Mouse (Mus musculus) A20 (cell line): ENCODE data around the gene Ccn1.

Source experiments
- DNase-seq: peaks from one replicate; pipeline ENCODE4 v3.0.0-alpha.2; 2011; ENCODE audit warnings: low read depth, low spot score

Gene Ccn1

DNA sequence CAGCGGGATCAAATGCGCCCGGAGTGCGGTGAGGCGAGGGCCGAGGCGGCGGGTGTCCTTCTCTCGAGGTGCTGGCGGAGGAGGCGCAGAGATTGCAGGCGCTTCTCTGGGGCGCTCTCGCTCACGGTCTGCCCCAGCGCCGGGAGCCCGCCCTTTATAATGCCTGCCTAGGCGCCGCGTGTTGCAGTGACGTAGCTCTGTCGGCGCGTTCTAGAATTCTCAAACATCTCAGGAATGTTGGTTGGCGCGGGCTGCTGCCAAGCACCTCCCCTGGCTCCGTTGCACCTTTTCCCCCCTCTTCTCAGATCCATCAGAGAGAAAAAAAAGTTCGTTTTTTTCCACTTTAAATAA, at the start of gene Ccn1:
Ccn1 (minus strand) TSS at position 130 of the 351 bp plus-strand sequence.
- DNase-seq: no peak

- no peak for DNase-seq
These were observed 43.6 kb upstream of the Ccn1 start for GRCm38 (mm10) chr3:145693361-145693760.

DNA sequence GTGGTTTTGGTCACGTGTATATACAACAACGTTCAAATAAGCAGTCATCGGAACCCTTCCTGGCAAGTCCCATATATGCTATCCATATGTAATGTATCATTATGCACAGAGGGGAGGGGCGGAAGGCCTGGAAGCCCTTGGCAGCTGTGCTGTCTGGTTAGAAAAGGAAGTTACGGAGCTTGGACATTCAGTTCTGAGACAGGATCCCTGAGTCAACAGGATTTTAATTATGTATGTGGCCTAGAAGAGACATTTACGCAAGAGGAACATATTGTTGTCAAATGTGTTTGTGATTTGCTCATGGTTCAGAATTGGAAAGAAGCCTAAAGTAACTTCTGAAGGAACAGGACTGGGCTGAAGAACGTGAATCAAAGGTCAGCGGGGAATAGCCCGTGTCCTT, 42.3 kb upstream of the Ccn1 start:
- DNase-seq: no peak

DNA sequence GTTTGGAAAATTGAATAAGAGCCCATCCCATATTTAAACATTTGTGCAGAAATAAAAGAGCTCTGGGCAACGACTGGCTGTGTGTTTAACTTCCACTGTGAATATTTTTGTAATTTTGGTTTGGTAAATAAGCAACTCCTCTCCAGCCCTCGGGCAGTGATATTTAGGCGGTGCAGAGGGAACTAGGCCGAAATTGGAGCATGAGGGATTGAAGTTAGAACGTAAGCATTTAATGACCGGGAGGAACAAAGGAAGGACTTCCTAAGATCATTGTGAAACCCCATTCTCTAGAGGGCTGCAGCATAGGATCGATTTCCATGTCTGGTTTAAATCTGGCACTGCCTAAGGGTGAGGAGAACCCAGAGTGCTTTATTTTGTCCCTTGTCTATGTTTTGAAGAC, 41.6 kb upstream of the Ccn1 start:
- DNase-seq: no peak

DNA sequence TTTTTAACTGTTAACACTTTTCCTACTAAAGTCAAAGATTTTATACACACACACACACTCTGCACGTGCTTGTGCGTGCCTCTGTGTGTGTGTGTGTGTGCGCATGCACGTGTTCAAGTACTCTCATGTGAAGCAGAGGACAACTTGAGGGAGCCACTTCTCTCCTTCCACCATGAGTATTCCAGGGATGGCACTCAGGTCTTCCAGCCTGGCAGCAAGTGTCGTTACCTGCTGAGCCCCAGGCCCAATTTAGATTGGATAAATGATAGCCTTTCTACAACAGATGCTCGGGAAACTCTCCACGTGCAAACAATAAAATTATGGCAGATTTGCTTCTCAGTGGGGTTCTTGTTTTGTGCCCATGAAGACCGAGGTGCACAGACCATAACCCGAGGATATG, 39.5 kb upstream of the Ccn1 start:
- DNase-seq: no peak

- no peak for DNase-seq
These were observed 38.1 kb upstream of the Ccn1 start for GRCm38 (mm10) chr3:145687836-145688235.

GRCm38 (mm10) chr3:145684604-145685441, 35.0 kb upstream of the Ccn1 start:
- DNase-seq: no peak

DNA sequence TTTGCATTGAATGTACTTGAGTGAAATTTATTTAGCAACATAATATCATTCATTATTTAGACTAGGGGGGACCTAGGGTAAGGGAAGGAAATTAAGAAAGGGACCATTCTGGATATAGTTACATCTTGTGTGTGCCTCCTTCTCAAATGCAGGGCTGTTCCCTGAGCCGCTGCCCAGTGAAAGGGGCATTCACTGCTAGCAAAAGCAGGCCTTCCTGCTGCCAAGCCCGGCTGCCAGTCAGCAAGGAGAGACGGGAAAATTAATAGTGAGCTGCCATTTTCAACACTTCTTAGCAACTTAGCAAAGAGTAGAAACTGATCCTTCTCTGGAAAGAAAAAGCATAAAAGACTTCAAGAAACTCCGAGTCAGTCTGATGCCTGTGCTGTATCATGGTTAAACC, 34.4 kb upstream of the Ccn1 start:
- DNase-seq: no peak

DNA sequence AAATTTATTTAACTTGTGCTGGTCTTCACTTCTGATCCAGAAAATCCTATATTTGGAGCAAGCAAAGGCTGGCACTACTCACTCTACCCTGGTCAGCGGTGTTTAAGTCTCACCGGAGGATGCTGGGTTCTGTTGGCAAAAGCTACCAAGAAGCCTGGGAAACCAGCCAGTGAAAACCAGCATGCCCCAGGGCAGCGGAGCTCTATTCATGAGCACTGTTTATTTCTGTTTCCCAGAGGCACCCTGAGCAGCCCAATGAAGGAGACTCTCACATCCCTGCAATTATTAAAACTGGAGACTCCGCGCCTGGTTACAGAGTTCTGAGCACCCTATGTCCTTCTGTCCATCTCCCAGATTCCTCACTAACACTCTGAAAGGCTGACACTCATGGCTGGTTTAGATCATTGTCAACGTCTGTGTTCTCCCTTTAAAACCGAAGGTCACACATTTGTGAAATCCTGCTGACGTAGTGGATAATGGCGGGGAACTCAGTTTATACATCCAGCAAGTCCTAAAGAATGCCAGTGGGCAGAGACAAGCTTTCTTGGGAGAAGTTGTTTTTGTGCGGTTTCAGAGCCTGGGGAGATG, 31.7 kb upstream of the Ccn1 start:
- no peak for DNase-seq

GRCm38 (mm10) chr3:145680686-145681085, 30.9 kb upstream of the Ccn1 start:
- DNase-seq: no peak

GRCm38 (mm10) chr3:145676212-145676611, 26.4 kb upstream of the Ccn1 start:
- no peak for DNase-seq

DNA sequence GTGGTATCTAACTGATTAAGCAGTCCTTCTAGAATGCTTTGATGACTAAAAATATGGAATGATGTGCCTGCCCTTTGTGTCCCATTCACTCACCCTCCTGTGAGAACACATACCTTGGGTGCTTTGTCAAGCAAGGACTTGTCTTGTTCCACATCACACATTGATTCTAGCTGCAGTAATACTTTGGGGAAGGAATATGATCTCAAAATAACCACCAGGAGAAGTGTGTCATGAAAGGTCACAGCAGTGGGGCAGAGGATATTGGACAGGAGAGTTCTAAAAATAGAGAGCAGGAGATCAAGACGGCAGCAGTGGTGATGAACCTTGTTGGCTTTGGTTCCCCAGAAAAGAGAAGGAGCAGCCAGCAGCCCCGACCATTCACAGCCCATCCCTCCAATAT, 25.0 kb upstream of the Ccn1 start:
- no peak for DNase-seq

GRCm38 (mm10) chr3:145666383-145666782, 16.6 kb upstream of the Ccn1 start:
- peak; percentile 12 for DNase-seq

DNA sequence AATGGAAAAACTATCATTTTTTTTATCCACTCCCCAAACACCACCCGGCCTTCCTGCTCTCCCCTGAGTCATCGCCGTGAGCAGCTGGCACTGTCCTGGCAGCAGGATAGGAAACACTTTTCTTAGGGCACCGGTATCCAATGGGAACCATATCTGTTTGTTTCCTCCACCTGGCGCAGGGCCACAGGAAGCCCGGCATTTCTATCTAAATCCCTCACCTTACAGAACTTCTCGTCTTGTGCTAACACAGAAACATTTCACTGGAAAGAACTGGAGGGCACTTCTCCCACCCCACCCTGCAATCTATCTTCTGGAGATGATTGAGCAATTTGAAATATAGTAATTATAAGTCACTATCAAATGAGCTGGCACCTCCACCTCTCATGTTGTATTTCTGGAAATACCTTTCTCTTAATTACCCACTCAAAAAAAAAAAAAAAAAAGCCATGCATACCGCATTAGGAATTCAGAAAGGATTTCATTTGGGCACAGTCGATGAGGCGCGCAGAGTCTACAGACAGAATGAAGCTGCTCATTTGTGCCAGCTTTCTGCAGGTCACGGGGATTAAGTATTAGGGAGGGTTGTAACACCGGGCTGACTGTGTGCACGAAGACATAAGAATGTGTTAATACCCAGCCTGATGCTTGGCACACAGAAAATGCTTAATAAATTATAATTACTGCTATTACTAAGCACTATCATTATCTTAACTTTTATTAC, 7.4 kb upstream of the Ccn1 start:
- DNase-seq: no peak

GRCm38 (mm10) chr3:145654944-145655343, 5.2 kb upstream of the Ccn1 start:
- DNase-seq: no peak

DNA sequence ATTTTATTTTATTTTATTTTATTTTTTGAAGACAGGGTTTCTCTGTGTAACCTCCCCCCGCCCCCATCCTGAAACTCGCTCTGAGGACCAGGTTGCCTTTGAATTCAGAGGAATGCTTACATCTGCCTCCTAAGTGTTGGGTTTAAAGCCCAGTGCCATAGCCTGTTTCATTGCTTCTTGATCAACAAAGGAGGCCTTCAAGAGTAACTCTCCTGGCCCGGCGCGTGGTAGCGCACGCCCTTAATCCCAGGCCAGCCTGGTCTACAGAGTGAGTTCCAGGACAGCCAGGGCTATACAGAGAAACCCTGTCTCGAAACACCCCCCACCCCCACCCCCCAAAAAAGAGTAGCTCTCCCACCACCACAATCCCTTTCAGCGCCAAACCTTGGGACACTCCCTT, 4.2 kb upstream of the Ccn1 start:
- no peak for DNase-seq

GRCm38 (mm10) chr3:145653191-145653940, 3.6 kb upstream of the Ccn1 start:
- DNase-seq: no peak

GRCm38 (mm10) chr3:145652322-145653131, 2.7 kb upstream of the Ccn1 start:
- DNase-seq: no peak

- DNase-seq: no peak
These were observed 2.2 kb upstream of the Ccn1 start for GRCm38 (mm10) chr3:145651978-145652321.

GRCm38 (mm10) chr3:145651029-145651977, 1.5 kb upstream of the Ccn1 start:
- DNase-seq: no peak
